In the genomic region with DNA sequence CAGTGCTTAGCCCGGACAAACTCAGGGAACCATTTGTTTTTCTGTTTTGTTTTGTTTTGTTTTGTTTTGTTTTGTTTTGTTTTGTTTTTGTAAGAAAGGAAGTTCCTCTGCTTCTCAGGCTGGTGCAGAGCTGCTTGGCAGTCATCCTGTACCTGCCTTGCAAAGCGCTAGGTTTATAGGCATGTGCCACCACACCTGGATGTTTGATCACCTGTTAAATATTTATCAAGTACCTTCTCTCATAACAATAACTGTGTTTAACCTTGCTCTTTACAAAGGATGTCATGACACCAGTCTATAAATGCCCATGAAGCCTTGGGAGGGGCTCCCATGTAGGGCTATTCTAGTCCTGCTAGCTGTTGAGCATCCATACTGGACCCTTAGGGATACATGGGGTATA, we compare ENCODE assay signal across 14 mouse cellular contexts.
"Had no signal": no experiment of that assay in that cellular context is flagged by ENCODE, and none has a peak within 500 bp of the region (broad histone marks: within the 10 kb centered on the region; RNA-seq: fewer than 3 reads in every experiment).

No protein-coding gene starts in this region.

- H3K36me3 ChIP-seq: limb, embryonic 10.5 days; limb, embryonic 13.5 days; liver, embryonic 12.5 days; liver, embryonic 15.5 days; lung, embryonic 15.5 days; neural tube, embryonic 12.5 days; neural tube, embryonic 15.5 days had no signal

- DNase-seq: liver; midbrain, embryonic 14.5 days; right cerebral cortex, adult 18-20 months; thymus, adult 18-20 months; thymus, postnatal 36 days had no signal

- H3K4me2 ChIP-seq: limb, embryonic 13.5 days; liver, embryonic 12.5 days; liver, embryonic 15.5 days; lung, embryonic 15.5 days; midbrain, embryonic 11.5 days; neural tube, embryonic 12.5 days; neural tube, embryonic 15.5 days had no signal

- H3K9ac ChIP-seq: limb, embryonic 13.5 days; liver, embryonic 12.5 days; liver, embryonic 15.5 days; lung, embryonic 15.5 days; neural tube, embryonic 12.5 days; neural tube, embryonic 15.5 days had no signal

- H3K4me1 ChIP-seq: limb, embryonic 10.5 days; limb, embryonic 13.5 days; liver, embryonic 12.5 days; liver, embryonic 15.5 days; lung, embryonic 15.5 days; neural tube, embryonic 12.5 days; neural tube, embryonic 15.5 days had no signal

- H3K4me3 ChIP-seq: layer of hippocampus, adult 2 months; limb, embryonic 10.5 days; limb, embryonic 13.5 days; liver, embryonic 12.5 days; liver, embryonic 15.5 days; lung, embryonic 15.5 days; neural tube, embryonic 12.5 days; neural tube, embryonic 15.5 days had no signal

- H3K27ac ChIP-seq: layer of hippocampus, adult 2 months; limb, embryonic 10.5 days; limb, embryonic 13.5 days; liver, embryonic 12.5 days; liver, embryonic 15.5 days; lung, embryonic 15.5 days; neural tube, embryonic 12.5 days; neural tube, embryonic 15.5 days had no signal

- H3K9me3 ChIP-seq: limb, embryonic 10.5 days; limb, embryonic 13.5 days; liver, embryonic 12.5 days; liver, embryonic 15.5 days; lung, embryonic 15.5 days; neural tube, embryonic 12.5 days; neural tube, embryonic 15.5 days had no signal

- H3K27me3 ChIP-seq: limb, embryonic 13.5 days; liver, embryonic 12.5 days; liver, embryonic 15.5 days; lung, embryonic 15.5 days; neural tube, embryonic 12.5 days; neural tube, embryonic 15.5 days had no signal

- ATAC-seq: liver, embryonic 12.5 days had no signal
